Mouse (Mus musculus): ENCODE measurements around the gene Hhat.

GRCm38 (mm10) chr1:192463732-192464131, 307.3 kb downstream of the Hhat start:
- TF ChIP-seq MAZ (IDR thresholded peaks at IDR 0.05; ENCODE audit: low read depth, low read length) (no peak), ELF1 (IDR thresholded peaks at IDR 0.05; ENCODE audit: low read depth, low read length) (no peak)

Measured in MEL (cell line).